Mouse (Mus musculus) heart, postnatal 0 days (tissue): ENCODE results near the gene Tex29.

ENCODE experiments used
- CTCF ChIP-seq: IDR thresholded peaks from 2 replicates; pipeline ENCODE4 v1.5.1; 2016; ENCODE audit warnings: antibody characterized with exemption, control low read depth, low read depth
- EP300 ChIP-seq: IDR thresholded peaks from 2 replicates; pipeline ENCODE4 v1.6.1; 2016; ENCODE audit warnings: antibody characterized with exemption, low read depth

GRCm38 (mm10) chr8:11798480-11798867 lies 41.8 kb upstream of the Tex29 start:
- TF ChIP-seq CTCF: no peak
- TF ChIP-seq EP300: no peak
